In genomic region chr15:100375066-100375465, GRCm38 (mm10) we compare ENCODE assay signal across 9 mouse cellular contexts. TPM values are rescaled to one million over a fixed set of nuclear protein-coding genes. Genes with fewer than 3 reads are reported as not detected.
DNase-seq lines count a peak whose midpoint lies in the region; ATAC-seq and TF ChIP-seq lines count a peak whose summit lies in the region.
"Had no signal": no experiment of that assay in that cellular context is flagged by ENCODE, and none has a peak within 500 bp of the region (broad histone marks: within the 10 kb centered on the region; RNA-seq: fewer than 3 reads in every experiment).

No protein-coding gene starts in this region.

- H3K27me3 ChIP-seq in kidney, adult 2 months (replicated peaks; ENCODE audit: control insufficient read depth, insufficient read depth, low read length), result no peaks in the 10 kb centered on the region
- H3K27me3 ChIP-seq in kidney, embryonic 16.5 days (ENCODE audit: insufficient read depth, low read length), result no peaks in the 10 kb centered on the region
- H3K27me3 ChIP-seq in Patski, result no peaks in the 10 kb centered on the region
- H3K27me3 ChIP-seq in neural tube, embryonic 11.5 days (ENCODE audit: control insufficient read depth, insufficient read depth, low read length), result no peaks in the 10 kb centered on the region
- H3K27me3 ChIP-seq: neural tube, embryonic 12.5 days had no signal

- peak; percentile 55 for TF ChIP-seq CTCF in kidney, adult 2 months (conservative IDR thresholded peaks at IDR 0.05; ENCODE audit: insufficient read depth, insufficient read length, low read depth, low read length)
- peak; percentile 87 for TF ChIP-seq CTCF in Patski (IDR thresholded peaks at IDR 0.05)

- in situ Hi-C loops in Patski (cut with MboI; ENCODE audit: low pct_unique_long_range_greater_than_20kb), result no loop called here

- CTCF ChIA-PET in Patski (lab: Charles Lee), result interaction anchor here (0.7 to 2.6 kb wide), 15 partner anchors 11 to 175 kb away, joined by 3 to 12 read pairs (median 6); partner anchors contain the start of gene Mettl7a3

- H3K9me3 ChIP-seq in kidney, embryonic 16.5 days (ENCODE audit: low read length), result peaks cover 7% of the 10 kb centered on the region; the same call in 1 of the 2 replicates
- H3K9me3 ChIP-seq in neural tube, embryonic 11.5 days (ENCODE audit: control insufficient read depth, low read length), result no peaks in the 10 kb centered on the region
- H3K9me3 ChIP-seq: neural tube, embryonic 12.5 days had no signal

- no peak overlapping the region for H3K4me2 ChIP-seq in kidney, embryonic 16.5 days (replicated peaks; ENCODE audit: low read depth, low read length)
- no peak overlapping the region for H3K4me2 ChIP-seq in neural tube, embryonic 11.5 days (ENCODE audit: low read depth)
- H3K4me2 ChIP-seq: neural tube, embryonic 12.5 days had no signal

- POLR2A ChIA-PET in Patski (lab: Charles Lee), result interaction anchor here (1.2 to 2.3 kb wide), 2 partner anchors 55 to 67 kb away, joined by 4 to 7 read pairs; no protein-coding TSS in a partner anchor

- TF ChIP-seq POLR2A in kidney, adult 2 months (IDR thresholded peaks at IDR 0.05; ENCODE audit: low read depth, low read length), result no peak

- ATAC-seq in kidney, embryonic 16.5 days (ENCODE audit: low FRiP score, low TSS enrichment), result no peak
- ATAC-seq in Patski, result no peak
- ATAC-seq in neural tube, embryonic 11.5 days (ENCODE audit: insufficient read depth, low FRiP score, low TSS enrichment), result no peak

- peak; percentile 82 for DNase-seq in kidney, adult 2 months
- DNase-seq in Patski (ENCODE audit: low read depth, low spot score) (no peak), MN1 (ENCODE audit: low spot score) (no peak)
- peak; percentile 32 for DNase-seq in cerebellum, adult 9-11 months
- peak; percentile 23 for DNase-seq in gastrocnemius, postnatal 25 days
- peak; percentile 71 to 80 for DNase-seq in left cerebral cortex, adult 18-20 months (ENCODE audit: low spot score in 2 of 2)
- peak; percentile 59 for DNase-seq in neural tube, embryonic 11.5 days (ENCODE audit: low spot score)

- no peaks in the 10 kb centered on the region for H3K36me3 ChIP-seq in kidney, adult 2 months (ENCODE audit: control insufficient read depth, insufficient read depth, low read length)
- H3K36me3 ChIP-seq in kidney, embryonic 16.5 days (ENCODE audit: insufficient read depth, low read length), result no peaks in the 10 kb centered on the region
- no peaks in the 10 kb centered on the region for H3K36me3 ChIP-seq in neural tube, embryonic 11.5 days (ENCODE audit: control insufficient read depth, insufficient read depth, low read length)
- H3K36me3 ChIP-seq: neural tube, embryonic 12.5 days had no signal

- WGBS in kidney, adult 2 months, result 35% methylated on average over 5 of the region's 5 CpGs
- WGBS in kidney, embryonic 16.5 days, result 27% methylated on average over 5 of the region's 5 CpGs
- 36% methylated on average over 5 of the region's 5 CpGs for WGBS in neural tube, embryonic 11.5 days

- no peak overlapping the region for H3K4me3 ChIP-seq in kidney, adult 2 months (ENCODE audit: insufficient read depth, low read depth, low read length)
- no peak overlapping the region for H3K4me3 ChIP-seq in kidney, embryonic 16.5 days (ENCODE audit: low read length)
- no peak overlapping the region for H3K4me3 ChIP-seq in neural tube, embryonic 11.5 days (ENCODE audit: low read depth, low read length)
- H3K4me3 ChIP-seq: neural tube, embryonic 12.5 days had no signal

- no peak overlapping the region for H3K27ac ChIP-seq in kidney, adult 2 months (ENCODE audit: insufficient read depth, low read depth, low read length)
- no peak overlapping the region for H3K27ac ChIP-seq in kidney, embryonic 16.5 days (ENCODE audit: low read length)
- no peak overlapping the region for H3K27ac ChIP-seq in neural tube, embryonic 11.5 days (ENCODE audit: low read depth, low read length)
- H3K27ac ChIP-seq: neural tube, embryonic 12.5 days had no signal

- H3K9ac ChIP-seq in kidney, embryonic 16.5 days (replicated peaks; ENCODE audit: low read length), result no peak overlapping the region
- no peak overlapping the region for H3K9ac ChIP-seq in neural tube, embryonic 11.5 days (ENCODE audit: low read length)
- H3K9ac ChIP-seq: neural tube, embryonic 12.5 days had no signal

- H3K4me1 ChIP-seq in kidney, adult 2 months (ENCODE audit: control insufficient read depth, insufficient read depth, low read length), result no peaks in the 10 kb centered on the region
- H3K4me1 ChIP-seq in kidney, embryonic 16.5 days (ENCODE audit: insufficient read depth, low read length), result no peaks in the 10 kb centered on the region
- H3K4me1 ChIP-seq in neural tube, embryonic 11.5 days (ENCODE audit: control insufficient read depth, insufficient read depth, low read length), result no peaks in the 10 kb centered on the region
- H3K4me1 ChIP-seq: neural tube, embryonic 12.5 days had no signal

RNA-seq across cellular contexts. Expression of gene Higd1c, which starts 10.7 kb away (rescaled TPM):
- 0.97 and 2.0 TPM in 2 replicates for polyA plus RNA-seq in kidney, adult 2 months (2012; rRNA removed)
- 0.35 and 1.3 TPM in 2 replicates for polyA plus RNA-seq in kidney, embryonic 16.5 days (2015; fragmentation: Nextera tagmentation; extraction: Ambion mirVana)
- polyA plus RNA-seq in Patski (2021), result not detected
- not detected for total RNA-seq in gastrocnemius, postnatal 25 days (2021)
- total RNA-seq in left cerebral cortex, adult 18-20 months (2021), result not detected
- polyA plus RNA-seq in neural tube, embryonic 11.5 days (2014; fragmentation: Nextera tagmentation; extraction: Ambion mirVana), result not detected in 2 replicates

RNA-seq across cellular contexts. Expression of gene Mettl7a2, which starts 22.1 kb away (rescaled TPM):
- polyA plus RNA-seq in kidney, adult 2 months (2012; rRNA removed), result 74.0 and 96.6 TPM in 2 replicates
- polyA plus RNA-seq in kidney, embryonic 16.5 days (2015; fragmentation: Nextera tagmentation; extraction: Ambion mirVana), result 0.41 and 0.60 TPM in 2 replicates
- polyA plus RNA-seq in Patski (2021), result 4.1 TPM
- under 1 TPM; 0.67 to 0.86 TPM for total RNA-seq in gastrocnemius, postnatal 25 days (2021)
- total RNA-seq in left cerebral cortex, adult 18-20 months (2021), result under 1 TPM; 0.65 to 0.84 TPM
- polyA plus RNA-seq in neural tube, embryonic 11.5 days (2014; fragmentation: Nextera tagmentation; extraction: Ambion mirVana), result 0.15 TPM in 1 of 2 replicates, not detected in the other

RNA-seq across cellular contexts. Expression of gene Methig1, which starts 22.1 kb away (rescaled TPM):
- polyA plus RNA-seq in kidney, adult 2 months (2012; rRNA removed), result 16.5 and 16.6 TPM in 2 replicates
- polyA plus RNA-seq in kidney, embryonic 16.5 days (2015; fragmentation: Nextera tagmentation; extraction: Ambion mirVana), result 0.60 and 0.94 TPM in 2 replicates
- polyA plus RNA-seq in Patski (2021), result 0.51 TPM
- not detected for total RNA-seq in gastrocnemius, postnatal 25 days (2021)
- total RNA-seq in left cerebral cortex, adult 18-20 months (2021), result not detected
- polyA plus RNA-seq in neural tube, embryonic 11.5 days (2014; fragmentation: Nextera tagmentation; extraction: Ambion mirVana), result 0.16 TPM in 1 of 2 replicates, not detected in the other

RNA-seq across cellular contexts. Expression of gene Mettl7a3, which starts 40.3 kb away (rescaled TPM):
- 0.11 and 0.15 TPM in 2 replicates for polyA plus RNA-seq in kidney, adult 2 months (2012; rRNA removed)
- polyA plus RNA-seq in kidney, embryonic 16.5 days (2015; fragmentation: Nextera tagmentation; extraction: Ambion mirVana), result 0.19 TPM in 1 of 2 replicates, not detected in the other
- 88.9 TPM for polyA plus RNA-seq in Patski (2021)
- under 1 TPM in 1 of 2 experiments, not detected in 1; 0.29 TPM for total RNA-seq in gastrocnemius, postnatal 25 days (2021)
- under 1 TPM in 1 of 2 experiments, not detected in 1; 0.35 TPM for total RNA-seq in left cerebral cortex, adult 18-20 months (2021)
- polyA plus RNA-seq in neural tube, embryonic 11.5 days (2014; fragmentation: Nextera tagmentation; extraction: Ambion mirVana), result not detected in 2 replicates

RNA-seq across cellular contexts. Expression of gene Gm5475, which starts 46.9 kb away (rescaled TPM):
- polyA plus RNA-seq in kidney, adult 2 months (2012; rRNA removed), result 1.2 TPM in 2 replicates
- polyA plus RNA-seq in kidney, embryonic 16.5 days (2015; fragmentation: Nextera tagmentation; extraction: Ambion mirVana), result 0.19 and 0.22 TPM in 2 replicates
- 0.55 TPM for polyA plus RNA-seq in Patski (2021)
- total RNA-seq in gastrocnemius, postnatal 25 days (2021), result not detected
- not detected for total RNA-seq in left cerebral cortex, adult 18-20 months (2021)
- 0.08 TPM in 1 of 2 replicates, not detected in the other for polyA plus RNA-seq in neural tube, embryonic 11.5 days (2014; fragmentation: Nextera tagmentation; extraction: Ambion mirVana)

Comparison
In these comparisons a context has a peak if more than half of its experiments do, and no peak if none do; other contexts are left out.
1. RNA of gene Mettl7a2, which starts 22.1 kb away (polyA plus RNA-seq): 74.0 to 96.6 TPM in kidney, adult 2 months; 4.1 TPM in Patski (single experiment), 0.41 to 0.60 TPM in kidney, embryonic 16.5 days and 0.15 TPM in neural tube, embryonic 11.5 days; every median in the first group is over 10 times any median in the second.
2. DNase-seq: peak in kidney, adult 2 months (single experiment), cerebellum, adult 9-11 months (single experiment), gastrocnemius, postnatal 25 days (single experiment), left cerebral cortex, adult 18-20 months (2 of 2) and neural tube, embryonic 11.5 days (single experiment); none in Patski (single experiment) and MN1 (single experiment).